Mouse (Mus musculus): ENCODE measurements around the gene Abt1. TPM values are rescaled to one million over a fixed set of nuclear protein-coding genes. Genes with fewer than 3 reads are reported as not detected.

Abt1 gene
- polyA plus RNA-seq, 1 experiment from 2014 or later, result 12.7 TPM

- no peak overlapping the region for H3K4me3 ChIP-seq (replicated peaks; ENCODE audit: low read length)
- ATAC-seq, result no peak
- 18% methylated on average over 15 of the region's 15 CpGs for WGBS
- H3K27ac ChIP-seq (ENCODE audit: low read length), result no peak overlapping the region
- H3K9ac ChIP-seq (replicated peaks; ENCODE audit: low read depth, low read length), result no peak overlapping the region
- no peak overlapping the region for H3K4me2 ChIP-seq (ENCODE audit: low read length)
- no peaks in the 10 kb centered on the region for H3K36me3 ChIP-seq (ENCODE audit: control insufficient read depth, insufficient read depth)
- H3K9me3 ChIP-seq (ENCODE audit: control insufficient read depth, low read length), result no peaks in the 10 kb centered on the region
- H3K4me1 ChIP-seq (replicated peaks; ENCODE audit: control insufficient read depth, insufficient read depth, low read length), result no peaks in the 10 kb centered on the region
- no peaks in the 10 kb centered on the region for H3K27me3 ChIP-seq (replicated peaks; ENCODE audit: control insufficient read depth, insufficient read depth, low read length)
These were observed 35.7 kb upstream of the Abt1 start for GRCm38 (mm10) chr13:23459264-23459846.

- peak overlapping the region; percentile 64 for H3K4me2 ChIP-seq (ENCODE audit: low read length)
- H3K36me3 ChIP-seq (ENCODE audit: control insufficient read depth, insufficient read depth), result no peaks in the 10 kb centered on the region
- H3K4me1 ChIP-seq (replicated peaks; ENCODE audit: control insufficient read depth, insufficient read depth, low read length), result peaks cover 2% of the 10 kb centered on the region; the same call in 1 of the 2 replicates
- H3K27ac ChIP-seq (ENCODE audit: low read length), result peak overlapping the region; percentile 71
- no peak for ATAC-seq
- no peaks in the 10 kb centered on the region for H3K27me3 ChIP-seq (replicated peaks; ENCODE audit: control insufficient read depth, insufficient read depth, low read length)
- no peaks in the 10 kb centered on the region for H3K9me3 ChIP-seq (ENCODE audit: control insufficient read depth, low read length)
- under 1% methylated on average over 9 of the region's 9 CpGs for WGBS
- peak overlapping the region; percentile 80 for H3K4me3 ChIP-seq (replicated peaks; ENCODE audit: low read length)
- peak overlapping the region; percentile 70 for H3K9ac ChIP-seq (replicated peaks; ENCODE audit: low read depth, low read length)
These were observed 30.3 kb upstream of the Abt1 start for GRCm38 (mm10) chr13:23453926-23454325.

- Histone ChIP-seq H3K9ac (replicated peaks; ENCODE audit: low read depth, low read length) (peak overlapping the region; percentile 70), H3K4me3 (replicated peaks; ENCODE audit: low read length) (peak overlapping the region; percentile 80), H3K27ac (ENCODE audit: low read length) (peak overlapping the region; percentile 71), H3K36me3 (ENCODE audit: control insufficient read depth, insufficient read depth) (no peaks in the 10 kb centered on the region), H3K4me2 (ENCODE audit: low read length) (peak overlapping the region; percentile 64), H3K4me1 (replicated peaks; ENCODE audit: control insufficient read depth, insufficient read depth, low read length) (peaks cover 5% of the 10 kb centered on the region; the same call in 1 of the 2 replicates), H3K9me3 (ENCODE audit: control insufficient read depth, low read length) (no peaks in the 10 kb centered on the region), H3K27me3 (replicated peaks; ENCODE audit: control insufficient read depth, insufficient read depth, low read length) (no peaks in the 10 kb centered on the region)
- under 1% methylated on average over 25 of the region's 25 CpGs for WGBS
- peak; percentile 77 for ATAC-seq
These were observed 29.7 kb upstream of the Abt1 start for GRCm38 (mm10) chr13:23453362-23453862.

GRCm38 (mm10) chr13:23450398-23450797 is 26.7 kb upstream of the Abt1 start:
- ATAC-seq, result peak; percentile 37
- WGBS, result under 1% methylated on average over 15 of the region's 15 CpGs

GRCm38 (mm10) chr13:23449235-23450095 is 25.8 kb upstream of the Abt1 start:
- Histone ChIP-seq H3K36me3 (ENCODE audit: control insufficient read depth, insufficient read depth) (no peaks in the 10 kb centered on the region), H3K27me3 (replicated peaks; ENCODE audit: control insufficient read depth, insufficient read depth, low read length) (no peaks in the 10 kb centered on the region), H3K4me1 (replicated peaks; ENCODE audit: control insufficient read depth, insufficient read depth, low read length) (peaks cover 9% of the 10 kb centered on the region), H3K27ac (ENCODE audit: low read length) (peak overlapping the region; percentile 48; the same call in 1 of the 2 replicates), H3K9ac (replicated peaks; ENCODE audit: low read depth, low read length) (peak overlapping the region; percentile 54), H3K4me3 (replicated peaks; ENCODE audit: low read length) (peak overlapping the region; percentile 51), H3K9me3 (ENCODE audit: control insufficient read depth, low read length) (no peaks in the 10 kb centered on the region), H3K4me2 (ENCODE audit: low read length) (peak overlapping the region; percentile 57)
- ATAC-seq, result no peak
- under 1% methylated on average over 24 of the region's 24 CpGs for WGBS

More at GRCm38 (mm10) chr13:23450398-23450797, 26.7 kb upstream of the Abt1 start:
- Histone ChIP-seq H3K9me3 (ENCODE audit: control insufficient read depth, low read length) (no peaks in the 10 kb centered on the region), H3K27ac (ENCODE audit: low read length) (peak overlapping the region; percentile 66), H3K4me2 (ENCODE audit: low read length) (peak overlapping the region; percentile 57), H3K4me3 (replicated peaks; ENCODE audit: low read length) (peak overlapping the region; percentile 51), H3K36me3 (ENCODE audit: control insufficient read depth, insufficient read depth) (no peaks in the 10 kb centered on the region), H3K9ac (replicated peaks; ENCODE audit: low read depth, low read length) (peak overlapping the region; percentile 46), H3K27me3 (replicated peaks; ENCODE audit: control insufficient read depth, insufficient read depth, low read length) (no peaks in the 10 kb centered on the region), H3K4me1 (replicated peaks; ENCODE audit: control insufficient read depth, insufficient read depth, low read length) (peaks cover 5% of the 10 kb centered on the region; the same call in 1 of the 2 replicates)

- Histone ChIP-seq H3K4me1 (replicated peaks; ENCODE audit: control insufficient read depth, insufficient read depth, low read length) (peaks cover 12% of the 10 kb centered on the region), H3K4me3 (replicated peaks; ENCODE audit: low read length) (peak overlapping the region; percentile 51), H3K4me2 (ENCODE audit: low read length) (peak overlapping the region; percentile 57), H3K27ac (ENCODE audit: low read length) (no peak overlapping the region), H3K9ac (replicated peaks; ENCODE audit: low read depth, low read length) (peak overlapping the region; percentile 54; the same call in 1 of the 2 replicates), H3K27me3 (replicated peaks; ENCODE audit: control insufficient read depth, insufficient read depth, low read length) (no peaks in the 10 kb centered on the region), H3K36me3 (ENCODE audit: control insufficient read depth, insufficient read depth) (no peaks in the 10 kb centered on the region), H3K9me3 (ENCODE audit: control insufficient read depth, low read length) (no peaks in the 10 kb centered on the region)
- ATAC-seq, result no peak
- 58% methylated on average over 3 of the region's 3 CpGs for WGBS
These were observed 25.1 kb upstream of the Abt1 start for GRCm38 (mm10) chr13:23448758-23449157.

- Histone ChIP-seq H3K4me1 (replicated peaks; ENCODE audit: control insufficient read depth, insufficient read depth, low read length) (peaks cover 12% of the 10 kb centered on the region), H3K27ac (ENCODE audit: low read length) (peak overlapping the region; percentile 99), H3K4me2 (ENCODE audit: low read length) (peak overlapping the region; percentile 81), H3K36me3 (ENCODE audit: control insufficient read depth, insufficient read depth) (no peaks in the 10 kb centered on the region), H3K4me3 (replicated peaks; ENCODE audit: low read length) (peak overlapping the region; percentile 84), H3K27me3 (replicated peaks; ENCODE audit: control insufficient read depth, insufficient read depth, low read length) (no peaks in the 10 kb centered on the region), H3K9ac (replicated peaks; ENCODE audit: low read depth, low read length) (peak overlapping the region; percentile 63), H3K9me3 (ENCODE audit: control insufficient read depth, low read length) (no peaks in the 10 kb centered on the region)
- peak; percentile 70 for ATAC-seq
- under 1% methylated on average over 16 of the region's 16 CpGs for WGBS
These were observed 22.9 kb upstream of the Abt1 start for GRCm38 (mm10) chr13:23446498-23446952.

GRCm38 (mm10) chr13:23445561-23446320 is 22.1 kb upstream of the Abt1 start:
- Histone ChIP-seq H3K36me3 (ENCODE audit: control insufficient read depth, insufficient read depth) (no peaks in the 10 kb centered on the region), H3K9ac (replicated peaks; ENCODE audit: low read depth, low read length) (peak overlapping the region; percentile 79), H3K27me3 (replicated peaks; ENCODE audit: control insufficient read depth, insufficient read depth, low read length) (no peaks in the 10 kb centered on the region), H3K4me2 (ENCODE audit: low read length) (peak overlapping the region; percentile 81), H3K27ac (ENCODE audit: low read length) (peak overlapping the region; percentile 99), H3K9me3 (ENCODE audit: control insufficient read depth, low read length) (no peaks in the 10 kb centered on the region), H3K4me1 (replicated peaks; ENCODE audit: control insufficient read depth, insufficient read depth, low read length) (peaks cover 12% of the 10 kb centered on the region), H3K4me3 (replicated peaks; ENCODE audit: low read length) (peak overlapping the region; percentile 84)
- peak; percentile 89 for ATAC-seq
- WGBS, result under 1% methylated on average over 55 of the region's 55 CpGs

Measured in forebrain, embryonic 16.5 days (tissue).